Mouse (Mus musculus): ENCODE data around the gene Clca3a1. TPM values are rescaled to one million over a fixed set of nuclear protein-coding genes. Genes with fewer than 3 reads are reported as not detected.

The Clca3a1 gene
- polyA plus RNA-seq, 1 experiment from 2014 or later: 12.7 TPM

DNA sequence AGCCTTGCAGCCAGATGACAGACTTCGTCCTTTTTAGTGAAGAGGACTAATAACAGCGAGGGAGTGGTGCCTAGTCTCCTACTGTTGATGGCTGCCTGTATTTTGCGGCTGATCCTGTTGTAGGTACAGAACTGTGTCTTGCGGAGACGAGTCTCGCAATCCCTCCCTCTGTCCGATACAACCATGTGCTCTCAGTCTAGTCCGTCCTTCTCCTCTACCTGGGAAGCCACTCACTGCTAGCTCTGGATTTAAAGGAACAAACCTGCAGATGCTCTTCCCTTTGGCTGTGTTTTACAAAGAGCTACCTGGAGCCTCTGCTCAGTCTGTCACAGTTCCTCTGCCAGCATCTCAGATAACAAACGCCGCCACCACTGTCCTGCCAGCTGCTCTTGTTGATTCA is 66.7 kb downstream of the Clca3a1 start:
- H3K27ac ChIP-seq (ENCODE audit: low read length): no peak overlapping the region
- 92% methylated on average over 10 of the region's 10 CpGs for WGBS
- H3K36me3 ChIP-seq (ENCODE audit: control insufficient read depth, insufficient read depth, low read length): peaks cover 24% of the 10 kb centered on the region; the same call in 1 of the 2 replicates
- no peak for ATAC-seq (ENCODE audit: insufficient read depth, low FRiP score)
- H3K9me3 ChIP-seq (replicated peaks; ENCODE audit: control insufficient read depth, low read length): no peaks in the 10 kb centered on the region
- 0 out of 2 replicates have a peak, but pooled peaks cover 3% of the 10 kb centered on the region for H3K4me1 ChIP-seq (ENCODE audit: control insufficient read depth, insufficient read depth, low read length)
- H3K4me2 ChIP-seq (ENCODE audit: low read depth, low read length): no peak overlapping the region
- no peak overlapping the region for H3K4me3 ChIP-seq (replicated peaks; ENCODE audit: low read length)
- no peak overlapping the region for H3K9ac ChIP-seq (ENCODE audit: low read length)
- H3K27me3 ChIP-seq (ENCODE audit: control insufficient read depth, insufficient read depth, low read length): no peaks in the 10 kb centered on the region

GRCm38 (mm10) chr3:144692052-144692451 is 68.7 kb downstream of the Clca3a1 start:
- WGBS: 41% methylated on average over 3 of the region's 3 CpGs
- Histone ChIP-seq H3K9me3 (replicated peaks; ENCODE audit: control insufficient read depth, low read length) (no peaks in the 10 kb centered on the region), H3K4me1 (ENCODE audit: control insufficient read depth, insufficient read depth, low read length) (0 out of 2 replicates have a peak, but pooled peaks cover 3% of the 10 kb centered on the region), H3K27me3 (ENCODE audit: control insufficient read depth, insufficient read depth, low read length) (no peaks in the 10 kb centered on the region), H3K4me3 (replicated peaks; ENCODE audit: low read length) (no peak overlapping the region), H3K9ac (ENCODE audit: low read length) (no peak overlapping the region), H3K4me2 (ENCODE audit: low read depth, low read length) (no peak overlapping the region), H3K27ac (ENCODE audit: low read length) (no peak overlapping the region), H3K36me3 (ENCODE audit: control insufficient read depth, insufficient read depth, low read length) (peaks cover 21% of the 10 kb centered on the region; the same call in 1 of the 2 replicates)
- ATAC-seq (ENCODE audit: insufficient read depth, low FRiP score): no peak

GRCm38 (mm10) chr3:144689236-144689635 is 71.5 kb downstream of the Clca3a1 start:
- Histone ChIP-seq H3K9ac (ENCODE audit: low read length) (no peak overlapping the region), H3K9me3 (replicated peaks; ENCODE audit: control insufficient read depth, low read length) (no peaks in the 10 kb centered on the region), H3K27ac (ENCODE audit: low read length) (no peak overlapping the region), H3K4me3 (replicated peaks; ENCODE audit: low read length) (no peak overlapping the region), H3K27me3 (ENCODE audit: control insufficient read depth, insufficient read depth, low read length) (no peaks in the 10 kb centered on the region), H3K4me1 (ENCODE audit: control insufficient read depth, insufficient read depth, low read length) (0 out of 2 replicates have a peak, but pooled peaks cover 3% of the 10 kb centered on the region), H3K36me3 (ENCODE audit: control insufficient read depth, insufficient read depth, low read length) (peaks cover 21% of the 10 kb centered on the region; the same call in 1 of the 2 replicates), H3K4me2 (ENCODE audit: low read depth, low read length) (no peak overlapping the region)
- peak; percentile 83 for ATAC-seq (ENCODE audit: insufficient read depth, low FRiP score)
- 25% methylated on average over 11 of the region's 11 CpGs for WGBS

DNA sequence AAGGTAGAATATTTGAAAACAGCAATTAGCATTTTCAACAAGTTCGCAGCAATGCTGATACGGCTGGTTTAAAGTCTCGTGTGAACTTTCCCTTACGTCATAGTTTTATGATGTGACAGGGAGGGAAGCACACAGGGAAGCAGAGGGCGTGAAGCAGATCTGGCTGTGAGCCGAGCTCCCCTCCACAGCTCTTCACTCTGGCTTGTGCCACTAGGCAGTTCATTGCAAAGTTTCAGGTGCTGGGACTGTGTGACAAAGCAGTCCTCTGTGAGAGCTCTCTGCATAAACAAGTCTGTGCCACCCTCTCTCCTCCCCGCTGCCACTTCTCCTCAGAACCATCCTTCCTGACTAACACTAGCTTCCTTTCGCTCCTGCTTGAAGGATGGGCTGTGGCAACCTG is 72.5 kb downstream of the Clca3a1 start:
- Histone ChIP-seq H3K4me2 (ENCODE audit: low read depth, low read length) (no peak overlapping the region), H3K36me3 (ENCODE audit: control insufficient read depth, insufficient read depth, low read length) (peaks cover 12% of the 10 kb centered on the region; the same call in 1 of the 2 replicates), H3K27ac (ENCODE audit: low read length) (no peak overlapping the region), H3K9ac (ENCODE audit: low read length) (0 out of 2 replicates have a peak overlapping the region, but pooled peaks have one; percentile 26), H3K4me3 (replicated peaks; ENCODE audit: low read length) (no peak overlapping the region), H3K4me1 (ENCODE audit: control insufficient read depth, insufficient read depth, low read length) (0 out of 2 replicates have a peak, but pooled peaks cover 3% of the 10 kb centered on the region), H3K27me3 (ENCODE audit: control insufficient read depth, insufficient read depth, low read length) (no peaks in the 10 kb centered on the region), H3K9me3 (replicated peaks; ENCODE audit: control insufficient read depth, low read length) (no peaks in the 10 kb centered on the region)
- WGBS: 79% methylated on average over 8 of the region's 8 CpGs
- ATAC-seq (ENCODE audit: insufficient read depth, low FRiP score): no peak

DNA sequence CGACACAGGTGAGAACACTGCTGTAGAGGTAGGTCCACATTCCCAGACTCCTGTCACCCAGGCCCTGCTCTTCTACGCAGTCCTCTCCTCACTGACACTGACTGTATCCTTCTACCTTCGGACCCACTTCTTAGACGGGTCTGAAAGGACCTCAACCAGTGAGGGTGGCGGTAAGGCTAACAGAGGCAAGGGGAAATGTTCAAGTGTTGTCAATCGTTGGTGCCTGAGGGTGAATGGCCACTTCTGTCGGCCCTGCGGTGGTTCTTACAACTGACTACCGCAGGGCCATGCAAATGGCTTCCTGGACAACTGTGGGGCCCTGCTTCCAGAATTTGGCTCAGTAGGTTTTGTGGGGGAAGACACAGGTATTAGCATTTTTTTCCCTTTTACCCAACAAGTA is 73.2 kb downstream of the Clca3a1 start:
- 88% methylated on average over 9 of the region's 9 CpGs for WGBS
- no peak overlapping the region for H3K27ac ChIP-seq (ENCODE audit: low read length)
- H3K36me3 ChIP-seq (ENCODE audit: control insufficient read depth, insufficient read depth, low read length): peaks cover 12% of the 10 kb centered on the region; the same call in 1 of the 2 replicates
- H3K4me3 ChIP-seq (replicated peaks; ENCODE audit: low read length): no peak overlapping the region
- no peak for ATAC-seq (ENCODE audit: insufficient read depth, low FRiP score)
- 0 out of 2 replicates have a peak, but pooled peaks cover 3% of the 10 kb centered on the region for H3K4me1 ChIP-seq (ENCODE audit: control insufficient read depth, insufficient read depth, low read length)
- H3K27me3 ChIP-seq (ENCODE audit: control insufficient read depth, insufficient read depth, low read length): no peaks in the 10 kb centered on the region
- H3K9ac ChIP-seq (ENCODE audit: low read length): no peak overlapping the region
- no peaks in the 10 kb centered on the region for H3K9me3 ChIP-seq (replicated peaks; ENCODE audit: control insufficient read depth, low read length)
- H3K4me2 ChIP-seq (ENCODE audit: low read depth, low read length): no peak overlapping the region

- Histone ChIP-seq H3K4me3 (replicated peaks; ENCODE audit: low read length) (no peak overlapping the region), H3K4me2 (ENCODE audit: low read depth, low read length) (no peak overlapping the region), H3K9me3 (replicated peaks; ENCODE audit: control insufficient read depth, low read length) (no peaks in the 10 kb centered on the region), H3K27ac (ENCODE audit: low read length) (no peak overlapping the region), H3K4me1 (ENCODE audit: control insufficient read depth, insufficient read depth, low read length) (0 out of 2 replicates have a peak, but pooled peaks cover 3% of the 10 kb centered on the region), H3K9ac (ENCODE audit: low read length) (no peak overlapping the region), H3K36me3 (ENCODE audit: control insufficient read depth, insufficient read depth, low read length) (peaks cover 12% of the 10 kb centered on the region; the same call in 1 of the 2 replicates), H3K27me3 (ENCODE audit: control insufficient read depth, insufficient read depth, low read length) (no peaks in the 10 kb centered on the region)
- WGBS: 87% methylated on average over 5 of the region's 5 CpGs
- ATAC-seq (ENCODE audit: insufficient read depth, low FRiP score): no peak
Measured at GRCm38 (mm10) chr3:144686146-144686545, 74.6 kb downstream of the Clca3a1 start.

DNA sequence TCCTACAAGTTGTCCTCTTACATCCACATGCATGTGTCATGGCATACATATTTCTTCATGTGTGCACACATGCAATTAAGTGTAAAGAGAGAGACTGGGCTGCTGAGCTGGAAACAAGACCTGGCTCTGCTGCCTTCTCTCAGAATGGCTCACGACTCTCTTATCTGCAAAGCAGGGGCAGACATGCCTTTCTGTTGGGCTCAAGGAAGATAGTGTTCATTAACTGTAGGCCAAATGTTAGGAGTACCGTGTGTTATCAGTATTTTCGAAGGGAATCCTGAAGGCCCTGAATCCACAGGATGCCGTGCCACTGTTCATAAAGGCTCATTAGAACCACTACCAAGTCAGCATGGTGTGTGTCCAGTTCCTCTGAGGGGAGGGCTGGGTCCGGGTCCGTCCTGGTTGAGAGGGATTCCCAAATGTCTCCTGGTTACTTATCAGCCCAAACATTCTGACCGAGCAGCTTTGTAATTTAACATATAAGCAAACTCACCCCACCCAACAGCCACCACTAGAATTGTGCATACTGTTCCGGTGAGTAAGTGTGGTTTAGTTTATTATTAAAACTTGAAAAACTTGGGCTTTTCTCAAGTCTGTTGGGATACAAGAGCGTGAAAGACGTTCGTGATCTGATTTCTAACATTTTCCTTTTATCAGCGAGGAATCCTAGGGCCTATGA is 77.5 kb downstream of the Clca3a1 start:
- ATAC-seq (ENCODE audit: insufficient read depth, low FRiP score): no peak
- WGBS: 80% methylated on average over 12 of the region's 12 CpGs
- no peak overlapping the region for H3K27ac ChIP-seq (ENCODE audit: low read length)
- H3K9me3 ChIP-seq (replicated peaks; ENCODE audit: control insufficient read depth, low read length): no peaks in the 10 kb centered on the region
- no peak overlapping the region for H3K4me3 ChIP-seq (replicated peaks; ENCODE audit: low read length)
- H3K9ac ChIP-seq (ENCODE audit: low read length): no peak overlapping the region
- 0 out of 2 replicates have a peak, but pooled peaks cover 7% of the 10 kb centered on the region for H3K36me3 ChIP-seq (ENCODE audit: control insufficient read depth, insufficient read depth, low read length)
- H3K4me1 ChIP-seq (ENCODE audit: control insufficient read depth, insufficient read depth, low read length): no peaks in the 10 kb centered on the region
- no peak overlapping the region for H3K4me2 ChIP-seq (ENCODE audit: low read depth, low read length)
- no peaks in the 10 kb centered on the region for H3K27me3 ChIP-seq (ENCODE audit: control insufficient read depth, insufficient read depth, low read length)

DNA sequence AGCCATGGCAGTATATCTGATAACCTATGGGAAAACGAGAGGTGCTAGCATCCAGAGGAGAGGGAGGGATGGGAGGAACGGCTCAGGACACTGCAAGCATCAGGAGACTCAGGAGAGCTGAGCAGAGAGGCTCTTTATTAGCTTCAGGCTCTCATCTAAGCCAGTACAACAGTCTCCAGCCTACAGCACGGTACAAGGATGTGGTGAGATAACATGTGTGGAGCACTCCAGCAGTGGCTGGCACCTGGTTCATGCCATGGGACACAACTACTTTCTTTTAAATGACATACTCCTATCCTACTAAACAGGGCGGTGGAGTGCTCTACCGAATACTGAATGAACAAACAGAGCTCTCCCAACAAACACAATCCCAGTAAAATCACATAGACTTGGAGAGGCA is 79.2 kb downstream of the Clca3a1 start:
- Histone ChIP-seq H3K9ac (ENCODE audit: low read length) (no peak overlapping the region), H3K4me2 (ENCODE audit: low read depth, low read length) (no peak overlapping the region), H3K4me1 (ENCODE audit: control insufficient read depth, insufficient read depth, low read length) (no peaks in the 10 kb centered on the region), H3K27me3 (ENCODE audit: control insufficient read depth, insufficient read depth, low read length) (no peaks in the 10 kb centered on the region), H3K4me3 (replicated peaks; ENCODE audit: low read length) (no peak overlapping the region), H3K36me3 (ENCODE audit: control insufficient read depth, insufficient read depth, low read length) (0 out of 2 replicates have a peak, but pooled peaks cover 7% of the 10 kb centered on the region), H3K27ac (ENCODE audit: low read length) (no peak overlapping the region), H3K9me3 (replicated peaks; ENCODE audit: control insufficient read depth, low read length) (no peaks in the 10 kb centered on the region)
- WGBS: 68% methylated on average over 5 of the region's 5 CpGs
- no peak for ATAC-seq (ENCODE audit: insufficient read depth, low FRiP score)

DNA sequence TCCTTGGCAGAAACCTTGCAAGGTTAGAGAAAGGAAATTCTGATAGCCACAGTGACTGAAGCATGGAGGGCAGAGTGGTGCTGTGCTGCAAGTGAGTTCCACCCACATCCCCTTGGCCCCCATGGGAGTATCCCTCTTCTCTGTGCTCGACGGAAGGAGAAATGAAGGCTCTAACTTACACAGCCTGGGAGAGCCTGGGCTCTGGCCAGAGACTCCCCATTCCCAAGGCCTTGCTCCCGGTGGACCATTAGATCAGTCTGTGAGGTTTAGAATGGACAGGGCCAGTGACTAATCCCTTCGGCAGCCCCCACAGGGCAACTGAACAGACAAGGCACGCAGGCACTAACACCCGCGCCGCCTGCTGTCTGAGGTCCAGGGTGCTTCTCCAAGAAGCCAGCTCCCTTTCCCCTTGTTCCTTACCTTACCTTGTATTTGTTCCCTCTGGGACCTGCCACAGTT is 81.0 kb downstream of the Clca3a1 start:
- H3K27me3 ChIP-seq (ENCODE audit: control insufficient read depth, insufficient read depth, low read length): no peaks in the 10 kb centered on the region
- ATAC-seq (ENCODE audit: insufficient read depth, low FRiP score): no peak

More for the DNA sequence above, 81.0 kb downstream of the Clca3a1 start:
- Histone ChIP-seq H3K27ac (ENCODE audit: low read length) (no peak overlapping the region), H3K4me3 (replicated peaks; ENCODE audit: low read length) (no peak overlapping the region), H3K36me3 (ENCODE audit: control insufficient read depth, insufficient read depth, low read length) (0 out of 2 replicates have a peak, but pooled peaks cover 2% of the 10 kb centered on the region), H3K4me1 (ENCODE audit: control insufficient read depth, insufficient read depth, low read length) (no peaks in the 10 kb centered on the region), H3K9me3 (replicated peaks; ENCODE audit: control insufficient read depth, low read length) (no peaks in the 10 kb centered on the region), H3K9ac (ENCODE audit: low read length) (no peak overlapping the region), H3K4me2 (ENCODE audit: low read depth, low read length) (no peak overlapping the region)
- WGBS: 83% methylated on average over 8 of the region's 8 CpGs
